Mouse (Mus musculus) liver, postnatal 0 days (tissue): ENCODE measurements around the gene Gcnt1. TPM values are rescaled to one million over a fixed set of nuclear protein-coding genes. Genes with fewer than 3 reads are reported as not detected.

Source experiments
- ATAC-seq: fragments of 200-750 bp; cut with Nextera tagmentation; 2 replicates; pipeline ENCODE4 v1.8.0; 2017; ENCODE audit warnings: mild to moderate bottlenecking, moderate library complexity
- DNase-seq: peaks from one replicate; pipeline ENCODE4 v3.0.0-alpha.2; 2016
- H3K27ac ChIP-seq: fragments of 300-500 bp; sonication (generic); 2 replicates; pipeline ENCODE4 v1.5.1; 2014; ENCODE audit warnings: antibody characterized with exemption, moderate library complexity, mild to moderate bottlenecking, low read depth
- H3K27me3 ChIP-seq: fragments of 300-500 bp; sonication (generic); 2 replicates; pipeline ENCODE4 v1.6.1; 2014; ENCODE audit warnings: low read length, control low read depth, mixed read lengths; ENCODE audit not compliant: insufficient read depth
- H3K36me3 ChIP-seq: fragments of 300-500 bp; sonication (generic); replicated peaks from 2 replicates; pipeline ENCODE4 v1.6.1; 2014; ENCODE audit warnings: mild to moderate bottlenecking, control low read depth, low read length, moderate library complexity, mixed read lengths; ENCODE audit not compliant: insufficient read depth
- H3K4me1 ChIP-seq: fragments of 300-500 bp; sonication (generic); 2 replicates; pipeline ENCODE4 v1.6.1; 2014; ENCODE audit warnings: antibody characterized with exemption, mild to moderate bottlenecking, control low read depth; ENCODE audit not compliant: insufficient read depth
- H3K4me2 ChIP-seq: fragments of 300-500 bp; sonication (generic); 2 replicates; pipeline ENCODE4 v1.6.1; 2014; ENCODE audit warnings: low read depth, mild to moderate bottlenecking, low read length, moderate library complexity, mixed read lengths
- H3K4me3 ChIP-seq: fragments of 300-500 bp; sonication (generic); 2 replicates; pipeline ENCODE4 v1.5.1; 2014; ENCODE audit warnings: low read depth, low read length
- H3K9ac ChIP-seq: fragments of 300-500 bp; sonication (generic); replicated peaks from 2 replicates; pipeline ENCODE4 v1.6.1; 2014; ENCODE audit warnings: mild to moderate bottlenecking, moderate library complexity
- H3K9me3 ChIP-seq: fragments of 300-500 bp; sonication (generic); 2 replicates; pipeline ENCODE4 v1.6.1; 2016; ENCODE audit warnings: mild to moderate bottlenecking, control low read depth, low read length, mixed read lengths
- CTCF ChIP-seq: sonication (generic); IDR thresholded peaks from 2 replicates; pipeline ENCODE4 v1.5.1; 2016; ENCODE audit warnings: antibody characterized with exemption, low read depth
- EP300 ChIP-seq: IDR thresholded peaks from 2 replicates; pipeline ENCODE4 v1.6.1; 2016; ENCODE audit warnings: antibody characterized with exemption, low read depth, mild to moderate bottlenecking
- WGBS: fragments of 180-500 bp; shearing (Covaris S2); extraction: QIAGEN DNeasy Blood & Tissue Kit; methylation state at CpG from one replicate; pipeline ENCODE4 v1.1.7; 2014; ENCODE audit not compliant: insufficient replicate concordance; 5-methylcytosine and 5-hydroxymethylcytosine counted together
- polyA plus RNA-seq: library from polyadenylated mRNA; unstranded; fragments of >200 nt; fragmentation: Nextera tagmentation; extraction: Ambion mirVana; gene quantifications from 2 replicates; pipeline ENCODE4 v1.2.1, GENCODE M21; 2015

The Gcnt1 gene
- polyA plus RNA-seq, 1 experiment from 2014 or later: 7.1 TPM

DNA sequence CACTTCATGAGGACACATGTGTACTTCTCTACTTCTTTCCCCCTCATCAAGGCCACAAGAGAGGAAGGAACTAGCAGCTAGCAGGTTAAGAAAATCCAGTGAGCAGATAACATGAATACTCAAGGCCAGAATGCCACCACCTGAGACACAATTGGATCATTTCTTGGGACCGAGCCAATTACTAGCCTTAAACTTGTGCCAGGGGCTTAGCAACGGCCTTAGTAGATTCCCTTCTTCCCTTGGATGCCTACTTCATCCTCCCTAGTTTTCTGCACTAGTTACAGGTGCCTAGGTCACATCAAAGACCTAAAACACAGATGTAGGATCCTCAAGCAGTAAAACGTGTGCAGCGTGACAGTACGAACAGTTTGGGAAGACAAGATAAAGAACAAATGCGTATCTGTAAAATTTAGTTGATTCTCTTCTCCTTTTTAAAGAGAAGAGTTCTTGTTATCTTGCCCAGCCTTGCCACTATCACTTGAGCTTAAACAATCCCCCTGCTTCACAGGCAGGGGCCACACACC is 44.7 kb downstream of the Gcnt1 start:
- peak overlapping the region; percentile 31 for H3K27ac ChIP-seq
- H3K9ac ChIP-seq: 0 out of 2 replicates have a peak overlapping the region, but pooled peaks have one; percentile 18
- H3K4me3 ChIP-seq: no peak overlapping the region
- DNase-seq: no peak
- H3K9me3 ChIP-seq: no peaks in the 10 kb centered on the region
- no peak overlapping the region for H3K4me2 ChIP-seq
- no peaks in the 10 kb centered on the region for H3K27me3 ChIP-seq
- H3K36me3 ChIP-seq: peaks cover 40% of the 10 kb centered on the region
- 60% methylated on average over 6 of the region's 6 CpGs for WGBS
- TF ChIP-seq CTCF: no peak
- peak; percentile 87 for TF ChIP-seq EP300
- H3K4me1 ChIP-seq: peaks cover 24% of the 10 kb centered on the region
- no peak for ATAC-seq

GRCm38 (mm10) chr19:17323689-17324241 is 48.9 kb downstream of the Gcnt1 start:
- peak overlapping the region; percentile 97 for H3K27ac ChIP-seq
- H3K4me2 ChIP-seq: peak overlapping the region; percentile 57
- TF ChIP-seq EP300 (no peak), CTCF (no peak)
- H3K4me3 ChIP-seq: no peak overlapping the region
- peaks cover 6% of the 10 kb centered on the region; the same call in 1 of the 2 replicates for H3K36me3 ChIP-seq
- H3K9ac ChIP-seq: peak overlapping the region; percentile 54
- no peak for DNase-seq
- H3K4me1 ChIP-seq: peaks cover 42% of the 10 kb centered on the region
- no peaks in the 10 kb centered on the region for H3K27me3 ChIP-seq
- 53% methylated on average over 5 of the region's 5 CpGs for WGBS
- H3K9me3 ChIP-seq: no peaks in the 10 kb centered on the region
- peak; percentile 58 for ATAC-seq

- Histone ChIP-seq H3K4me2 (peak overlapping the region; percentile 57), H3K27ac (peak overlapping the region; percentile 97), H3K27me3 (no peaks in the 10 kb centered on the region), H3K9me3 (no peaks in the 10 kb centered on the region), H3K36me3 (peaks cover 5% of the 10 kb centered on the region; the same call in 1 of the 2 replicates), H3K4me3 (no peak overlapping the region), H3K9ac (peak overlapping the region; percentile 54), H3K4me1 (peaks cover 40% of the 10 kb centered on the region)
- DNase-seq: peak; percentile 70
- 52% methylated on average over 11 of the region's 11 CpGs for WGBS
- TF ChIP-seq EP300 (peak; percentile 99), CTCF (peak; percentile 69)
- ATAC-seq: peak; percentile 100
These were observed 49.5 kb downstream of the Gcnt1 start for GRCm38 (mm10) chr19:17323006-17323688.

DNA sequence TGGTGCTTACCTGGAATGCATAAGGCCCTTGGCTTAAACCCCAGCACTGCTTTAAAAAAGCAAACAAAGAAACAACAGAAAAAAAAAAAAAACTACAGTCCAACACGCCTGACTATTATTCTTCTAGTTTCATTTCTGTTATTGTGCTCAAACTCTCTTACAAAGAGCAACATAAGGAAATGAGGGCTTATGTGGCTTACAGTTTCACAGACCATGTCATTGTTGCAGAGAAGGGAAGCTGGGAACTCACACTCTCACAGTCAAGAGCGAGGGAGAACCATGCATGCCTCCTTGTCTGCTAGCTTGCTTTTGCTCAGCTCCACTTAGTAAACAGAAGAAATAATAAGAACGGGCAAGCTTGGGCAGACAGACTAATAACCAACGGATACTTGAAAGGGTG is 52.9 kb downstream of the Gcnt1 start:
- peak overlapping the region; percentile 44 for H3K27ac ChIP-seq
- no peak overlapping the region for H3K4me3 ChIP-seq
- no peak overlapping the region for H3K4me2 ChIP-seq
- no peaks in the 10 kb centered on the region for H3K9me3 ChIP-seq
- H3K4me1 ChIP-seq: peaks cover 28% of the 10 kb centered on the region
- no peak for DNase-seq
- WGBS: 74% methylated on average over 4 of the region's 4 CpGs
- H3K27me3 ChIP-seq: no peaks in the 10 kb centered on the region
- no peak overlapping the region for H3K9ac ChIP-seq
- TF ChIP-seq CTCF (no peak), EP300 (no peak)
- H3K36me3 ChIP-seq: no peaks in the 10 kb centered on the region
- no peak for ATAC-seq

DNA sequence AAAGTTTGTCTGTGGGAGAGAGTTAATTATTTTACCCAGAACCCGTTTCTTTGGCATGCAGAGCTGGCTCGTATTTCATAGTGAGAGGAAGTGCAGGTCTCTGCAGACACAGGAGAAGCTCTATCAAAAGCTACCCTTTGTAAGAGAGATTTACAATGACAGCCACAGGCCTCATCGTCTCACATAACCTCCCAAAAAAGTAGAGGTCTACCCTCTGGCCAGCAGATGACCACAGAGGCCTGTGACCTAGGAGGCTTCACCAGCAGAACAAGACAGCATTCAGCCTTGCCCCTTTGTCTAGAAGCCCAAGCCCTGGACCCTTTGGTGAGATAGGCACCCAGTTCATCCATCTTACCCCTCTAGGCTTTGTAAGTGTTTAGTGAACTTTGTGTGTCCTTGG is 53.9 kb downstream of the Gcnt1 start:
- no peaks in the 10 kb centered on the region for H3K36me3 ChIP-seq
- peaks cover 20% of the 10 kb centered on the region for H3K4me1 ChIP-seq
- H3K27me3 ChIP-seq: no peaks in the 10 kb centered on the region
- no peak for TF ChIP-seq EP300
- TF ChIP-seq CTCF: no peak
- no peak overlapping the region for H3K27ac ChIP-seq
- ATAC-seq (no peak), DNase-seq (no peak)
- WGBS: 37% methylated on average over 3 of the region's 3 CpGs
- H3K9ac ChIP-seq: no peak overlapping the region
- H3K4me3 ChIP-seq: no peak overlapping the region
- no peak overlapping the region for H3K4me2 ChIP-seq
- H3K9me3 ChIP-seq: no peaks in the 10 kb centered on the region

- 81% methylated on average over 2 of the region's 2 CpGs for WGBS
- Histone ChIP-seq H3K27me3 (no peaks in the 10 kb centered on the region), H3K4me3 (no peak overlapping the region), H3K36me3 (no peaks in the 10 kb centered on the region), H3K27ac (no peak overlapping the region), H3K4me2 (no peak overlapping the region), H3K9me3 (no peaks in the 10 kb centered on the region), H3K4me1 (peaks cover 6% of the 10 kb centered on the region; the same call in 1 of the 2 replicates), H3K9ac (no peak overlapping the region)
- no peak for ATAC-seq
- TF ChIP-seq CTCF (no peak), EP300 (no peak)
- DNase-seq: no peak
These were observed 56.2 kb downstream of the Gcnt1 start for GRCm38 (mm10) chr19:17316311-17317003.
